Mouse (Mus musculus) limb, embryonic 12.5 days (tissue): ENCODE measurements around the gene Speer4f1. TPM values are rescaled to one million over a fixed set of nuclear protein-coding genes. Genes with fewer than 3 reads are reported as not detected.

Experiments used
- ATAC-seq: fragments of 200-750 bp; cut with Nextera tagmentation; 2 replicates; pipeline ENCODE4 v1.8.0; 2017; ENCODE audit warnings: low read depth, moderate TSS enrichment; ENCODE audit not compliant: insufficient number of reproducible peaks, insufficient read depth, low FRiP score, low TSS enrichment
- H3K27ac ChIP-seq: fragments of 300-500 bp; sonication (generic); 2 replicates; pipeline ENCODE4 v1.5.1; 2016; ENCODE audit warnings: mild to moderate bottlenecking, moderate library complexity
- H3K27me3 ChIP-seq: fragments of 300-500 bp; sonication (generic); 2 replicates; pipeline ENCODE4 v1.6.1; 2016; ENCODE audit warnings: mild to moderate bottlenecking, moderate library complexity
- H3K36me3 ChIP-seq: fragments of 300-500 bp; sonication (generic); 2 replicates; pipeline ENCODE4 v1.6.1; 2016; ENCODE audit warnings: mild to moderate bottlenecking, moderate library complexity
- H3K4me1 ChIP-seq: fragments of 300-500 bp; sonication (generic); replicated peaks from 2 replicates; pipeline ENCODE4 v1.6.1; 2016
- H3K4me2 ChIP-seq: fragments of 300-500 bp; sonication (generic); 2 replicates; pipeline ENCODE4 v1.6.1; 2016; ENCODE audit warnings: mild to moderate bottlenecking, moderate library complexity
- H3K4me3 ChIP-seq: fragments of 300-500 bp; sonication (generic); replicated peaks from 2 replicates; pipeline ENCODE4 v1.5.1; 2016; ENCODE audit warnings: mild to moderate bottlenecking
- H3K9ac ChIP-seq: fragments of 300-500 bp; sonication (generic); replicated peaks from 2 replicates; pipeline ENCODE4 v1.6.1; 2016; ENCODE audit warnings: mild to moderate bottlenecking, moderate library complexity
- H3K9me3 ChIP-seq: fragments of 300-500 bp; sonication (generic); 2 replicates; pipeline ENCODE4 v1.6.1; 2016; ENCODE audit warnings: mild to moderate bottlenecking, moderate library complexity
- WGBS: fragments of 180-500 bp; shearing (Covaris S2); methylation state at CpG from one replicate; pipeline ENCODE4 v1.1.7; 2016; 5-methylcytosine and 5-hydroxymethylcytosine counted together
- polyA plus RNA-seq: library from polyadenylated mRNA; unstranded; fragments of >200 nt; fragmentation: Nextera tagmentation; extraction: Ambion mirVana; gene quantifications from 2 replicates; pipeline ENCODE4 v1.2.1, GENCODE M21; 2016

Speer4f1 gene
- polyA plus RNA-seq, 1 experiment from 2014 or later, result not detected

- no peak overlapping the region for H3K27ac ChIP-seq
- H3K4me3 ChIP-seq, result no peak overlapping the region
- no peaks in the 10 kb centered on the region for H3K27me3 ChIP-seq
- WGBS, result 87% methylated on average over 5 of the region's 5 CpGs
- no peaks in the 10 kb centered on the region for H3K36me3 ChIP-seq
- H3K9me3 ChIP-seq, result no peaks in the 10 kb centered on the region
- H3K4me1 ChIP-seq, result no peaks in the 10 kb centered on the region
- H3K9ac ChIP-seq, result no peak overlapping the region
- no peak for ATAC-seq
- no peak overlapping the region for H3K4me2 ChIP-seq
These were observed 20.8 kb downstream of the Speer4f1 start for GRCm38 (mm10) chr5:17496650-17497049.

DNA sequence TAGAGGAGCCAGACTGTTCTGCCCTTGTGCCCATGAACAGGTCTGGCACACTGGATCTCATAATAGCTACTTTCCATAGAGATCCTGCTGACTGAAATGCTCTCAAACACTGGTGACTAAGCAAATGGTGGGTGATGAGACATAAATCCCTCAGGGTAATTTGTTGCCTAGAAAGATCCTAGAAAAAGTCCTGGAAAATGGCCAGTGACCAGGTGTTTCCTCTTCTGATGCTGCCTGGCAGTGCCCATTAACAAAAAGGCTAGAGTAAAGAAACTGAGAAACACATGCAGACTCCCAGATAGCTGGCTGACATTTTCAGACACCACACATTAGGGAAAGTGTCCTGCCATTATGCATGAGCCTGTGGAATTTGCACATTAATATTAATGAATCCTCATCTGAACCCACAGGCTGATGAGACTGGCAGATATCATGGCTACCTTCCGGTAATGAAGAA lies 24.0 kb downstream of the Speer4f1 start:
- no peak overlapping the region for H3K27ac ChIP-seq
- H3K4me2 ChIP-seq, result no peak overlapping the region
- H3K36me3 ChIP-seq, result no peaks in the 10 kb centered on the region
- no peaks in the 10 kb centered on the region for H3K9me3 ChIP-seq
- ATAC-seq, result no peak
- no peak overlapping the region for H3K9ac ChIP-seq
- no peaks in the 10 kb centered on the region for H3K4me1 ChIP-seq
- WGBS, result 91% methylated on average over 1 of the region's 1 CpGs
- H3K4me3 ChIP-seq, result no peak overlapping the region
- no peaks in the 10 kb centered on the region for H3K27me3 ChIP-seq

DNA sequence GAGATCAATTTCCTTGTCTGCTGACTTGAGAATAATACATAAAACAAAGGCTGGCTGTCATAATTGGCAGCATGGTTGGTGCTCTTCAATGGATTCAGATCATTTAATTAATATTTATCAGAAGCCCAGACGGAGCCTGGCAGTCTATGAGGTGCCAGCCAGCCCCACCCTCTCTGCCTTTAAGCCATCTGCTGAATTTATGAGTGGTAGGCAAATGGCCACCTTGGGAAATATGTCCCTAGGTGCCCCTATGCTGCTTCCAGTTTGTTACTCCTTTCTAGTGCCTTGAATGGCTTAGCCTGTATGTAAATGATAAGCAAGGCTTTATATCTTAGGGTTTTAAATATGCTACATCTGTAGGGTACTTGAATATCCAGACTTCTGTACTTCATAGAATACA lies 25.0 kb downstream of the Speer4f1 start:
- Histone ChIP-seq H3K27me3 (no peaks in the 10 kb centered on the region), H3K36me3 (no peaks in the 10 kb centered on the region), H3K4me1 (no peaks in the 10 kb centered on the region), H3K4me3 (no peak overlapping the region), H3K4me2 (no peak overlapping the region), H3K27ac (no peak overlapping the region), H3K9ac (no peak overlapping the region), H3K9me3 (no peaks in the 10 kb centered on the region)
- WGBS, result 78% methylated on average over 1 of the region's 1 CpGs
- ATAC-seq, result no peak

DNA sequence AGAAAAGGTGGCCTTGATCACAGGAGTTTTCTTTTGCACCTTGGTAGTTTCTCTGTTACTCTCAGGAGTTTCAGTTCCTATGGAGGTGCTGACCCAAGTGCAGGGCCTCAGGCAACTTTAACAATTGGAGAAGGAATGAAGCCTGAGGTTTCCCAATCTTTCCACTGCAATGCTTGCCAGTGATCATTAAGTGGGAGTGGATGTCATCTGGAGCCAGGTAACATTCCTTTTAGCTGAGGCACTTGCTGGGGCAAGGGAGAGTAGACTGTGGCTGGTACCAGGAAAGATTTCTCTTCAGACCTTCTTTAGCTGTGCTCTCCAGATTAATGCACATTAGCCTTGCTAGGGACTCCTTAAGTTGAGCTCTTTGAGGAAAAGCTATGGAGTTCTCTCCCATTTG lies 29.6 kb downstream of the Speer4f1 start:
- no peak overlapping the region for H3K9ac ChIP-seq
- no peak overlapping the region for H3K27ac ChIP-seq
- H3K9me3 ChIP-seq, result no peaks in the 10 kb centered on the region
- no peak for ATAC-seq
- H3K27me3 ChIP-seq, result no peaks in the 10 kb centered on the region
- H3K4me3 ChIP-seq, result no peak overlapping the region
- H3K4me1 ChIP-seq, result no peaks in the 10 kb centered on the region
- no peak overlapping the region for H3K4me2 ChIP-seq
- H3K36me3 ChIP-seq, result no peaks in the 10 kb centered on the region

GRCm38 (mm10) chr5:17508038-17508437 lies 32.1 kb downstream of the Speer4f1 start:
- H3K36me3 ChIP-seq, result no peaks in the 10 kb centered on the region
- H3K27ac ChIP-seq, result no peak overlapping the region
- 81% methylated on average over 3 of the region's 3 CpGs for WGBS
- H3K9me3 ChIP-seq, result no peaks in the 10 kb centered on the region
- no peak overlapping the region for H3K4me3 ChIP-seq
- no peaks in the 10 kb centered on the region for H3K27me3 ChIP-seq
- no peak overlapping the region for H3K9ac ChIP-seq
- H3K4me2 ChIP-seq, result no peak overlapping the region
- no peak for ATAC-seq
- no peaks in the 10 kb centered on the region for H3K4me1 ChIP-seq

Other genes starting within 250 kb of the Speer4f1 start
- not detected in 2 replicates for gene Speer4f2, start 102.9 kb upstream of the Speer4f1 start, polyA plus RNA-seq
- gene Sema3c, start 98.2 kb downstream of the Speer4f1 start, polyA plus RNA-seq, result 33.2 and 38.5 TPM in 2 replicates